Mouse (Mus musculus) kidney, postnatal 4 days (tissue): ENCODE measurements around the gene Tmcc1.
"Not testable (repeated sequence)": the region's sequence is repeated elsewhere in the genome, so short reads cannot be mapped to it uniquely, and the experiment has no call there.

Source experiments
- DNase-seq, 2 experiments: peaks; one replicate each; pipeline ENCODE4 v3.0.0; 2021; ENCODE audit warnings: mixed read lengths in 2 of 2

Tmcc1 gene

DNA sequence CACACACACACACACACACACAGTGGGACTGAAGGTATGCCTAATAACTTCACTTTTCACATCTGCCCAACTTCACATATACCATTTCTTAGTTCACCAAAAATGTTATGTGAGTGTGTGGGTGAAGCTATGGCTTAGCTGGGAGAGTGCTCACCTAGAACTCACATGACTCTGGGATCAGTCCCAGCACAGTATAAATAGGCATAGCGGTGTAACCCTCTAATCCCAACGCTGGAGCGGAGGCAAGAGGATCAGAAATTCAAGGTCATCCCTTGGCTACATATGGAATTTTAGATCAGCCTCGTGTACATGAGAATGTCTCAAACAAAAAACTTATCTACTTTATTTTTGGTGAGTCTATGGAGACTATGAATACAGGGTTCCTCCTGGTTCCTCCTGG, 119.7 kb downstream of the Tmcc1 start:
- DNase-seq: no peak

DNA sequence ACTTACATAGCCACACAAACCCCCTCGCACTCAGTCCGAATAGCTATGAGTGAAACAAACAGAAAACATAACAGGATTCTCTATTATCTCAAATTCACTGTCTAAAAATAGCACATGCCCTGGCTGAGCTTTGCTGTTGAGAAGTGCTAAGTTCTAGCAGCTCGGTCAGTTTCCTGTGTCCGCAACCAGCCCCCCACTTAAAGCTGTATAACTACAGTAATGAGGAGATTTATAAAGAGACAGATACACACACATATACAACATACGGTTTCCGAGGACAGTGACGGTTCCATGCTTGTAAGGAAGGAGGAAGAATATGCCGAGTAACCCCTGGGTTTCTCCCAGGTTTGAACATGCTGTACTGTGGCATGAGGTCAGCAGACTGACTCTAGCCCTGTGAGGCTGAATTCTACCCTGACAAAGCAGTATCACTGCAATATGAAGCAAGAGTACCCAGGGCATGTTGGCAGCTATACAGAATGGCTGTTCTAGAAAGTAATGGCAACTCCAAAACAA, 120.5 kb downstream of the Tmcc1 start:
- peak; percentile 25 to 53 for DNase-seq

DNA sequence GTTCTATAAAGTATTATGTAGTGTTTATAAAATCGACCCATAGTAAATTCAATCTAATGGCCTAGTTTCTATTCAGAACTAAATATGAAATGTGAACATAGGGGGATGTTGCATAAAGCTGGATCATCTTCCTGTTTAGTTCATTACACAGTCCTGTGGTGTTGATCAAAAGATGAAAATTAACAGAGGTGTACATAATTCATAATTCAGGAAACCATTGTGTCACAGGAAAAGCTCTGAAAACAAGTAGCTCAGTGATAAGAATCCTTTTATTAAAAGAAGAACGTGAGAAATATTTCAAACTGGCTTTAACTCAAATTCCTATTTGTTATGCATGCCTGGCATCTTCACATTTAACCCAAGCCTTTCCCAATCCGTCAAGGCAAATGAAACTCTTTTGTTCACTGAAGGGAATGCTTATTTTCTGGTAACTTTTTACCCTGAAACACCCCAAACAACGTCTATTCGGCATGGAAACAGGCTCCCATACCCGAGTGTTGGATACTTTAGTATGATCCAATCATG, 121.0 kb downstream of the Tmcc1 start:
- DNase-seq: no peak

- no peak for DNase-seq
Measured at GRCm38 (mm10) chr6:116071781-116072180, 121.5 kb downstream of the Tmcc1 start.

- no peak for DNase-seq
Measured at GRCm38 (mm10) chr6:116070558-116070957, 122.7 kb downstream of the Tmcc1 start.

GRCm38 (mm10) chr6:116063516-116063915, 129.8 kb downstream of the Tmcc1 start:
- DNase-seq: no peak

DNA sequence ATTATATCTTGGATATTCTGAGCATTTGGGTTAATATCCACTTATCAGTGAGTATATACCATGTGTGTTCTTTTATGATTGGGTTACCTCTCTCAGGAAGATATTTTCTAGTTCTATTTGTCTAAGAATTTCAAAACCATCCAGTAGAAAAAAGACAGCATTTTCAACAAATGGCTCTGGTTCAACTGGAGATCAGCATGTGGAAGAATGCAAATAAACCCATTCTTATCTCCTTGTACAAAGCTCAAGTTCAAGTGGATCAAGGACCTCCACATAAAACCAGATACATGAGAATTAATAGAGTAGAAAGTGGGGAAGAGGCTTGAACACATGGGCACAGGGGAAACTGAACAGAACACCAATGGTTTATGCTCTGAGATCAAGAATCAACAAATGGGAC, 133.7 kb downstream of the Tmcc1 start:
- DNase-seq: not testable (repeated sequence)

DNA sequence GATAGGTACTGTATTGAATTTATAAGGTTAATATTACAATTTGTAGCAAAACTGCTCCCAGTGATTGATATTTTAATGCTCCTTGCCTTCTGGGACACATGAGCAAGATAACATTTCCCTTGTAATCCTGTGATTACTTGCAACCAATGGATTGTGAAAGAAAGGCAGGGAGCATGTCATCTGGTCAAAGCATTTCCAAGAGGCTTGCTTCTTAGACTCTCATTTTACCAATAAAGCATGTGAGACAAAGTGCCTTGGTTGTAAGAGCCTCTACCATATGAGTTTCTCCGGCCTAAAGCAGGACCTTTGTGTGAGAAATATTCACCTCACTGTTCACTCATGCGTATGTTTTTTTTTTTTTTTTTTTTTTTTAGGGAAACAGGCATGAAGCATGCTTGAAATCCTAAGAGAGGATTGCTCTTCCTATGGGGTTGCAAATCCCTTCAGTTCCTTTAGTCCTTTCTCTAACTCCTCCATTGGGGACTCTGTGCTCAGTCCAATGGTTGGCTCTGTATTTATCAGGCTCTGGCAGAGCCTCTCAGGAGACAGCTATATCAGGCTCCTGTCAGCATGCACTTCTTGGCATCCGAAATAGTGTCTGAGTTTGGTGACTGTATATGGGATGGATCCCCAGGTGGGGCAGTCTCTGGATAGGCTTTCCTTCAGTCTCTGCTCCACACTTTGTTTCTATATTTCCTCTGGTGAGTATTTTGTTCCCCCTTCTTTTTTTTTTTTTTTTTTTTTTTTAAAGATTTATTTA, 134.6 kb downstream of the Tmcc1 start:
- DNase-seq: no peak

GRCm38 (mm10) chr6:116056676-116057264, 136.5 kb downstream of the Tmcc1 start:
- DNase-seq: peak; percentile 40 to 43

- no peak for DNase-seq
Measured at GRCm38 (mm10) chr6:116055766-116056165, 137.5 kb downstream of the Tmcc1 start.

GRCm38 (mm10) chr6:116055001-116055471, 138.2 kb downstream of the Tmcc1 start:
- no peak for DNase-seq

- no peak for DNase-seq
Measured at GRCm38 (mm10) chr6:116047896-116048295, 145.4 kb downstream of the Tmcc1 start.

GRCm38 (mm10) chr6:116047366-116047765, 145.9 kb downstream of the Tmcc1 start:
- DNase-seq: no peak

DNA sequence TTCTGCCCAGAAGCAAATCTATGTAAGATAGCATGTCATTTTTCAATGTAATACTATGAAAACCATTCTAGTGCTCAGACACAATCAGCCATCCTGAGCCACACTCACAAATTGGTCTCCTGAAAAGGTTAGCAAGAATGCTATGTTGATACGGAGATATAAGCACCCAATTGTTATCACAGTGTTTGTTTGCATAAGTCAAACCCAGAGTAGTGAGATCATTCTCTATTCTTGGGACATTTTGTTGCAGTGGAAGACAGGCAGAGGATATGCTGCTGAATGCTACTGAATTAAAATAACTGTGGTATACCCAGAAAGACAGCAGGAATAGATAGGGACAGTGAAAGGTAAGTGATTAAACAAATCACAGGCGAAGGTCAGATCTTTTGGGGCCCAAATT, 149.2 kb downstream of the Tmcc1 start:
- no peak for DNase-seq

DNA sequence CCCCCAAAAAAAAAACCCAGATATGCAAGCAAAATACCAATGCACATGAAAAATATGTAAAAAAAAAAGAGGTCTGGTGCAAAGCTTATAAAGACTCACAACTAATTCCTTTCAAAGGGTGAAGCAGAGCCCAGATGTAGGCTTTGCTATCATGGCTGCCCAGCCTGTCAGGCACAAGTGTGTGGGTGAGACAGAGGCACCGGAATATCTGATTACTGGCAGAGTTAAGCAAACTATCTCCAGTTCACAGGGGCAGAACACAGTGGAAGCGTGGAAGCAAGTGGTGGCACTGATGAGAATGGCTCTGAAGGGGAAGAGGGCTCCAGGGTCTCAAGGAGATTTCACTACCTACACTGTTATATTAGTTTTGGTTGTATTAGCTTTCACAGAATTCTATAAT, 155.1 kb downstream of the Tmcc1 start:
- no peak for DNase-seq

DNA sequence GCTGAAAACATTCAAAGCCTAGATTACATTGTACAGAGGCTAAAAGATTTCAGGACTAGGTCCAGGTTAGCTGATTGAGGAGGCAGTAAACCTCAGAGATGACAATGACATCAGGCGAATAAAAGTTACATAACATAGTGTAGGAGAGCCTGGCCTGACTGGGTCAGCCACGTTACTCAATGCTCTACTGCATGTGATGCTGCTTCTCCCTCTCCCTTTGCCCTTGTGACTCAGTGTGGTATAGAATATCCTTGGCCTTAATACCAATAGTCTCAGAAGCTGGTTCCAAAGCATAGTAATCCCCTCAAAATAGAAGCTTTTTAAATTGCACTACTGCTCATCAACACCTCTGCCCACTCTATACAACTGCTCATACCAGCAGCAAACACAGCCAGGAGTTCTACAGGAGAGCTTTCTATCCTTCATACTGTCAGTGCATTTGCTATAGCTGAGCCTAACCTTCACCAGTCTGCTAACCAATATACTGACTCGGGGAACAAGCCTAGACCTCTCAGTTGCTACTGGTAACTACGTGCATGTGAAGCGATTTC, 155.9 kb downstream of the Tmcc1 start:
- no peak for DNase-seq

DNA sequence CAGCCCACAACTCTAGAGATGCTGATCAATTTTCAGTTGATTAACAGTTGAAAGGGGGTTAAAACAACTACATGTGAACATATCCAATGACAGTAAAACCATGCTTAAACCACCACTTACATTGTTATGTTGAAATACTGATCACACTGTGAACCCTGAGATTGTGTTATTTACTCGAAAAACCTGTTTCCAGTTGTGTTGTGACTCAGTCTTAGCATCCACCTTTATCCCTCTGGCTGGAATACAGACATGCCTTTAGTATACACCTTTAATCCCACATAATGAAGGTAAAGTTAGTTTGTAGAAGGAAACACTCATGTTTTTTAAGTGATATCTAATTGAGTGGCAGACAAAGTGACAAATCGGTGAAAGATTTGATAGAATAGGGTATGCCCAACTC, 156.7 kb downstream of the Tmcc1 start:
- no peak for DNase-seq

GRCm38 (mm10) chr6:116031052-116031451, 162.2 kb downstream of the Tmcc1 start:
- DNase-seq: no peak

GRCm38 (mm10) chr6:116024666-116025065, 168.6 kb downstream of the Tmcc1 start:
- no peak for DNase-seq

- no peak for DNase-seq
Measured at GRCm38 (mm10) chr6:116021961-116022485, 171.3 kb downstream of the Tmcc1 start.

- DNase-seq: no peak
Measured at GRCm38 (mm10) chr6:116015902-116016301, 177.4 kb downstream of the Tmcc1 start.

DNA sequence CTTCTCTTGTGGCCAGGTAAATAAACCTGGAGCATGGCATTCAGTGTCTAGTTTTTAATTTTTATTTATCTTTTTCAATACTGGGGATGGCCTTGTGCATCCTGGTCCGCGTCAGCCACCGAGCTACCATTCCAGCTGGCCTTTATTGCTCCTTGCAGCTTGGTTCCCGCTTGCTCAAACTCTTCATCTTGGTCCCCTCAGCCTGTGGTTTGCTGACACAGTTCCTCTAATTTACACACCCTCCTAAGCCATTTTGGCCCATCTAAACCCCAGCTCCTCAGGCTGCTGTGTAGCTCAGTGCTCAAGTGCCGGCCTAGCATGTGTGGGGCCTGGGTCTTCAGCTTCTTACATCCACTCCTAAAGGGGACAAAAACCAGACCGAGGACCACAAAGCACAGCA, 179.2 kb downstream of the Tmcc1 start:
- DNase-seq: no peak

DNA sequence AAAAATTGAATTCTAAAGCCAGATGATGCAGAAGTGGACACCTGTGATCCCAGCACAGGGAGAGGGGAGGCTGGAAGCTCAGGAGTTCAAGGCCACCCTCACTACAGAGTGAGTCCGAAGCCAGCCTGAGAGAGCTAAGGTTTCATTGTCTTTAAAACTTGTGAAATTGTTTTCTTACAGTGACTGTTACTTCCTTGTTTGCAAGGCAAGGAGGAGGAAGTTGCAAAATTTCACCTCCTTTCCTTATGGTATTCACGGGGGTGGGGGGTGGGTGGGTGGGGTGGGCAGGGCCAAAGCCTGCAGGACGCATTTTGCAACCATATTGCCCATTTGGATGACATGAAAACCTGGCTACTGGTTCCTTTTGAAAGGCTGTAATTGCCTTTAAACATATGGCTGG, 179.6 kb downstream of the Tmcc1 start:
- no peak for DNase-seq
